Mouse (Mus musculus) erythroid progenitor cell, adult 5-6 weeks (primary cell): ENCODE results near the gene Blm. TPM values are rescaled to one million over a fixed set of nuclear protein-coding genes. Genes with fewer than 3 reads are reported as not detected.

ENCODE experiments used
- ATAC-seq: replicated peaks from 2 replicates; pipeline ENCODE4 v1.8.0; 2016; ENCODE audit warnings: moderate number of reproducible peaks, mild to moderate bottlenecking, moderate TSS enrichment, inconsistent platforms; ENCODE audit not compliant: poor library complexity, low FRiP score, severe bottlenecking
- total RNA-seq, 2 experiments: library from RNA; stranded (forward) in 1 of 2; stranded (reverse) in 1 of 2; fragments of 150-400 nt in 1 of 2; fragments of 186-747, 209-891 nt in 1 of 2; gene quantifications; 2 replicates each; pipeline versions ENCODE4 v1.2.3 to v1.2.4; 2015 to 2017; ENCODE audit warnings: low replicate concordance in 2 of 2

Blm gene
- total RNA-seq, 2 experiments from 2014 or later: 224 to 327 TPM

DNA sequence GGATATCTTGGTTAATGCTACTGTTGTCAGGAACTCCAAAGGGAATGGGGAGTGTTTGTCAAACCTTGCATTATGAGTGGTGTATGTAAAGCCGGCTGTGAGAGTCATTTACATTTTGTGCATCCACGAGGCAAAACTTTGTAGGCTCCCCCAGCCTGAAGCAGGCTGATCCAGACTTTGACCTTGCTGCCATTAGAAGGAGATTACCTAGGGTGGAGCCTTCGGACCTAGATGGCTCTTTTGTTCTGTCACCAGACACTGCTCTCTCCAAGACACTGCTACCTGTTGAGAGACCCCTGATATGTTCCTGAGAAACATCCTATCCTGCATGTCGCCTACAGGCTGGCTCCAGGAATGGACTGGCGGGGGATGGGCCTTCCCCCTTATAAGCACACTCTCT is 4.7 kb upstream of the Blm start:
- no peak for ATAC-seq

DNA sequence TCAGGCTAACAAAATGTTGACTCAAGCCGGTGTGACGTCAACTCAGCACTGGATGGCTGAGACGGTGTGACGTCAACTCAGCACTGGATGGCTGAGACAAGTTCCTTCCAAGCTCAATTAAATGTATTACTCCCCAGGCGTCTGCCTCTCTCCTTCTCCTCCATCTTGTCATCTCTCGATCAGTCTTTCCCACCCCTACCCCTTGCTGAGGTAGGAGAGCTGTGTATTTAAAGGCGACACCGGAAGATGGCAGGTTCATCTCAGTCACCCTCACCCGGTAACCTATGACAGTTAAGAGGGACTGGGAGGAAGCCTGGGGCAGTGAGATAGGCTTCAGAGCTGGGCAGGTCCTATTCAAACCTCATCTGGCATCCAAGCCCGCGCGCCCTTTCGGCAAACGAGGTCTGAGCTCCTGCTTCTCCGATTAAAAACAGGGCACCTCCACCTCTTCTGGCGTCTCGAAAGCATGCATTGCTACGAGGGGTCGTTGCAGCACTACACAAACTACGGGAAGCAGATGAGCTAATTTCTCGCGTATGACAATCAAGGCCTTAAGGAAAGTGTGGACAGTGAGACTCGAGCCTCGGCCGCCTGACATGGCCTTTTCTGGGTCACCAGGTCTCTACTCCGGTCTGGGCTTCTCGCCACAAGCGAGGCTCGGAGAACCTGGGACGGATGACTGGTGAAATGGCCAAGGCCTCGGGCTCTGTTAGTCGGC is 469 bp downstream of the Blm start:
- peak; percentile 80 for ATAC-seq

DNA sequence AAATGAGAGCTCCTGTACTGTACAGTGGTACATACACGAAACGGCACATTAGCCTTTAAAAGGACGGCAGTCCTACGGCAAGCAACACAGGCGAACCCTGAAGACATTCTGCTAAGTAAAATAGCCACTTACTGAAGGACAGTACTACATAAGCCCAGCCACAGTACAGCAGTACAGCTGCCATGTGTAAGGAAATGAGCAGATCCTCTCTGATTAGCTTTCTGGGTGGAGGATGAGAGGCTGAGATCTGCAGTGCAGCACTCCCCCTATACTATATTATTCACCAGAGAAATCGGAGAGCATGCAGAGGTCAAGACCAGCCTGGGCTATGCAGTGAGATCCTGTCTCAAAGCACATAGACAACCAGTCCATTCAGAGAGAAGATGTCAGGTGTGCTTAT is 3.8 kb downstream of the Blm start:
- no peak for ATAC-seq

DNA sequence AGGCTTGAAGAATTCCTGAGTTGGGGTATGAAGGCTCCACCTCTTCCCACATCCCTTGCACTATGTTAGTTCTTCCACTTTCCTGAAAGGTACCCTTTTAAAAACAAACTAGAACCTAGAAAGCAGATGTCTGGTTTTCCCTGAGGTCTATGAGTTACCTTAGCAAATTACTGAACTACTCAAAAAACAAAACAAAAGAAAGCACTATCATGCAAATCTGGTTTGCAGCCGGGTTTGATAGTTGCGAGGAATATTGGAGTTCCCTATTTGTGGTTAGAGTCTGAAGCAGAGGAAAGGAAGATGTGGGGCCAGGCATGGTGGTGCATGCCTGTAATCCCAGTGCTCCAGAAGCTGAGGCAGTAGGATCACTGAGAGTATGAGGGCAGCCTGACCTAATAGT is 4.3 kb downstream of the Blm start:
- no peak for ATAC-seq

DNA sequence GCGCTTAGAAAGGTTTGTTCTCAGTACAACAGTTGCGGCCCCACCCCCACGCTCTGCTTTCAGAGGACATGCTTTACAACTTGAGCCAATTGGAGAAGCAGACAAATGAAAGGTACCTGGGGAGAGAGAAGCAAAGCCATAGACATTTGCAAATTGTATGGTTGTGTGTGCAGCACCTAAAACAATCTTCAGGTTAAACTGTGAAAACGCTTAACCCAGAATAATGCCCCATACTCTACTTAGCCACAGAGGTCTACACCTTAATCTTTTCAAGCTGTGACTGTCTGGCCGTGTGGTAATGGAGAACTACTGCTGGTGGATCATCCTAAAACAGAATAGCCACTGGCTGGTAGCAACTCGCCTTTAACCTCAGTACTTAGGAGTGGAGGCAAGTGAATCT is 8.2 kb downstream of the Blm start:
- no peak for ATAC-seq

DNA sequence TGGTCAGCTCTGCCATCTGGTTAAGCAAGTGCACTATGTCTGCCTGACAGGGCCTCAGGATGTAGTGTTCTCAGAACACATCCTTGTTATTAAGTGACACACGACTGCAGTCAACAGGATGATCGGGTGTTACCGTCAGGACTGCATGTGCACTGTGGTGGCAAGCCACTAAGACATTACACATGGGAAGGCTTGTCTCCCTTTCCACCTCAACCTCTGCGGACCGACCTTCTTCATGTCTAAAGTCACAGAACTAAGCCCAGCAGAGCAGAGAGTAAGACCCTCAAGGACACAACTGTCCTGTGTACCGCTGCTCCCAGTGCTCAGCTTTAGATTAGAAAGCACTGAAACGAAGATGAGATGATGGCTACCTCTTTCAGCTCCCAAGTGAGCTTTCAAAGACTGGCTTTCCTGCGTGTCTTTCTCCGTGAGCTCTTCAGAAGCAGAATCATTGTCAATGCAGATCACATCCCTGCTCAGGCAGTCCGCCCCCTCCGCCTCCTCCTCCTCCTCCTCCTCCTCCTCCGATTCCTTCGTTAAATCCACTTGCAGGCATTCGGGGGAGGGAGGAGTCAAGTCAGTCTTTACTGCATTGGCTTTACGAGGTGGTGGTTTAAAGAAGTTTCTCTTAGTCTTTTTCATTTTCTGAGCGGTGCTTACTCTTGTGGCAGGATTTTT is 22.4 kb downstream of the Blm start:
- ATAC-seq: 0 out of 2 replicates have a peak, but pooled peaks have one; percentile 35

DNA sequence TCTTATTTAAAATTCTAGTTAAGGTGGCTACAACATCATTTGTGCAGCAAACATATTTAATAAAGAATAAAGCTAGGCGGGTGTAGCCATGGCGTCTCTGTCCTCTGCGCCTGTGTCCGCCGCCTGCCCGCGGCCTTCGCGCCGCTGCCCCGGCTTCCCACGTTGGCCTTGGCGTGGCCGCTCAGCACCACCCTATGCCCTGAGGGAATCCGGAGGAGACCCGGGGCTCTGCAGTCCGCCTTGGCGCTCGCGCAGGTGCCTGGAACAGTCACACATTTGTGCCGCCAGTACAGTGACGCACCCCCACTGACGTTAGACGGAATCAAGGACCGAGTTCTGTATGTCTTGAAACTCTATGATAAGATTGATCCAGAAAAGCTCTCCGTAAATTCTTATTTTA is 27.2 kb downstream of the Blm start:
- ATAC-seq: 0 out of 2 replicates have a peak, but pooled peaks have one; percentile 54

DNA sequence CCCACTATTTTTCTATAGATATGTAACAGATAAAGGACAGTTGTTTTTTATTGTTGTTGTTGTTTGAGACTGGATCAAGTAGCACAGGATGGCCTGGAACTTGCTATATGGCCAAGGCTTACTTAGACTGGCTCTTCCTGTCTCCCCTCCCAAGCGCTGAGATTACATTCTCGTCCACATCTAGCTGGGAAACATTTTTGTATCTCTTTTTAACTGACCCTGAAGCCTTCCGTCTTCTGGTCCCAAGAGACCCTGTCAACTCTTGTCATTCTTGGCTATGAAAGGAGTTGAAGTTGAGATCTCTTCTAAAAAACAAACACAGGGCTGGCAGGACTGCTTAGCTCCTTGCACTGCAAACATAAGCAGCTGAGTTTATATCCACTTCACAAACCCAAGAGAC is 28.9 kb downstream of the Blm start:
- no peak for ATAC-seq

DNA sequence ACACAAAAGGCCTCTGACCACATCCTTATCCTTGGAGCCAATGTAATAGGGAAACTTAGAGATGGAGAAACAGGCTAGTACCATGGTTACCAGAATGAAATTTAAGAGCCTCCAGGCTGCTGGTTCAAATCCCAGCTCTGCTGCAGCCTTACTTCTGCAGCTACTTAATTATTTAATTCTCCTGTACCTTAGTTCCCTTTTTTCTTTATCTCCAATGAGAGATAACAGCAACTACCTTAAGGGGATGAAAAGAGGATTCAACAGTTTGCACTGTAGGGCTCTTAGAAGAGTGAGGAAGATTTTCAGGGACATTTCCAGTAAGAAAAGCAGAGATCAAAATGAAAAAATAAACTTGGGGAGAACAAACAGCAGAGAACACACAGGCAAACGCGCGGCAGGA is 30.0 kb downstream of the Blm start:
- no peak for ATAC-seq

DNA sequence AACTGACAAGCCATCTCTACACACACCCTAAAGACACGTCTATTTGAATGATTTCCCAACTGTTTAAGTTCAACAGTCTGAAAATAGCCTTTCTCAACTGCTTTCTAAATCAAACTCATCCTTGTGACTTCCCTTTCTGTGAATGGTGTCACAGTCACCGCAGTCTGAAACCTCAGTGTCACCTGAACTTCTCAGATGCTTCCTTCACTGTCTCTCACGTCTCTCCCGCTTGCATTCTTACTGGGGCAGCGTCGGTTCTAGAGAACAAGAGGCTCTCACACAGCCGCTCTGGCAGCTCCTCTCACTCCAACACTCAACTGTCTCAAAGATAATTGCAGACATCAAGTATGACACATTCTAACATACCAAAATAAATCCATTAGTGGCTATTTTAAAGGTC is 33.9 kb downstream of the Blm start:
- ATAC-seq: no peak

DNA sequence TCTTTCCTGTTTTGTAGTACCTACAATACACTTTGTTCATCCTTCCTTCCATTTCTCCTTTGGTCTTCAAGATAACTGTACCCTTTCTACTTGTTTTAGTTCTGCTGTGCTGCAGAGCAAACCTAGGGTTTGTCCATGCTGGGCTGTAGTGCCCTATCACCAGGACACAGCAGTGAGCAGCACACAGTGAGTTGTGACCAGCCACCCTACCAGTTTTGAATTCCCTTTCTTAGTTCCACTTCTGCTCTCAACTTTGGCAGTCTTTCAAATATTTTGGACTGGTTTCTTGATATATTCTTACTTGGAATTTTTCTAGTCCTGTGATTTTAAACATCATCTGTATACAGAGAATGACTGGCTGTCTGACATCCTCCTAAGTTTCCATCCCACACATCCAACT is 34.8 kb downstream of the Blm start:
- 0 out of 2 replicates have a peak, but pooled peaks have one; percentile 13 for ATAC-seq

DNA sequence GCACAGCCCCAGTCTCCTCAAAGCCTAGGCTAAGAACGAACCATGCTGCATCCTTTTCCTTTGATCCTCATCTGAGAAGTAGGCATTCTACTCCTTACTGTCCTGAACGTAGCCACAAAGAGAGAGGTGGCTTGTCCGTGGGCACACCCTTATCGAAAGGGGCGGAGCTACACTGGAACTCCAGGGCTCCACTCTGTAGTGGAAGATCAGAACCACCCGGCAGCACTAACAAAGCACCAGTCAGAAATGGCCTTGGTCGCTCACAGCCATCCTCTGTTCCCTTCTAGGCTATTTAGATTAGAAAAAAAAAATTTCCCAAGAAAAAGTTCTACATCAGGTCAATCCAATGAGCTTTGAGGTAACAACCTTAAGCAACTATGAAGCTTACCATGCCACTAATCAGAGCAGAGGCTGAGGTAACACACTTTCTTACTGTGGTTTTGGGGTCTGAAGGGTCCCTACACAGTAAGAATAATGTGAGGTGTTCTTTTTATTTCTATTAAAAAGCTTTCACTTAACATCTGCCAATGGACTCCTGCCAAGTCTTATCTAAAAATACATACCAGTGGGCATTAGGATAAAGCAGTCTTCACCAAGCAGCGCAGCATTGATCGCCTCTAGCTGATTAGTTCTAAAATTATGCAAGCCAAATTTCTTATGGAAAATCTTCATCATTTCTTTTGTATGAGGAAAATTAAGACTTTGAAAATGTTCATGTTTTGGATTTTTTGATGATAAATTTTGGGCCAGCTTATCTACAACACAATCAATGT is 35.5 kb downstream of the Blm start:
- ATAC-seq: peak; percentile 96

DNA sequence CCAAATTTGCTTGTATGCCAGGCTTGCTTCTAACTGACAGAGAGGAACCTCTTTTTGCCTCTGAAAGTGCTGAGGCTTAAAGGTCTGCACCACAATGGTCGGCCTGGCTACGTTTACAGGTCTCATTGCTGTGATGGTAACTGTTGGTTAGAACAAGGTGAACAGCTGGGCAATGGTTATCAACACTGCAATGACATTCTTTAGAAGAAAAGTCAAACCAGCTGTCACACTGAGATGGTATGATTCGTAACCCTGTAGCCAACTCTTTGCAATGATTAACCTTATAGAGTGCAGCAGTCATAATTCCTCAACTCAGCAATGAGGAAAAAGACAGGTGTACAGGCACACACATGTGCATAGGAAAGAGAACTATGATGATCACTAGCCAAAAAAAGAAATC is 38.3 kb downstream of the Blm start:
- ATAC-seq: no peak

DNA sequence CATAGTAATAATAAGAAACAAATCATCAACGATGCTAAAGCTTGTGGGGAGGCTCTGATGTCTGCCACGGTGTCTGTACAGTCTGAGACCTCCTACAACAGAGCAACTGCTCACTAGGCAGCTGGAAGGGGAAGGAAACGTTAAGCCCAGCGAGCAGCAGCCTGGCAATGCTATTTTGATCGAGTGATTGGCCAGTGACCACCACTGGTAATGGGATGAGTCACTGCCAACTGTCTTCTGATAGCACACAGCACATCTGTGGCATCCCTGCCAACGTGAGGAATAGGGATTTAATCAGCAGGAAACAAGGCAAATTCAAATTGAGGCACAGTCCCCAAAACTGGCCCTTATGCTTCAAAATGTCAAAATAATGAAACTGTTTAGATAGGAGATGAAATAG is 39.7 kb downstream of the Blm start:
- no peak for ATAC-seq

DNA sequence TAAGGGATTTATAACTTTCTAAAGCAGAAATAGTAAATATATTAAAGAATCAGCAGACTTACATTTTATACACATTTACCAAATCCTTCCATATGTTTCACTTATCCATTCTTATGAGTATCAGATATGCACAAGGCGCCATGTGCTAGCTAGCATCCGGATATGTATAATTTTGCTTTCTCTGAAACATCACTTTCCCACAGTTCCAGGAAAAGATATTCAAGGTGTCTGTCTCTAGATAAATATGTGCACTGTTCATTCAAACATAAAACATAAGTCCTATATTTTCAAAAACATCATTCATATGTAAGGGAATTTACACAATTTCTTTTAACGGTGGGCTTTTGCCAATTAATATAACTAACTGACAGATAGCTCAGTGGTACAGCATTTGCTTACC is 42.9 kb downstream of the Blm start:
- no peak for ATAC-seq

DNA sequence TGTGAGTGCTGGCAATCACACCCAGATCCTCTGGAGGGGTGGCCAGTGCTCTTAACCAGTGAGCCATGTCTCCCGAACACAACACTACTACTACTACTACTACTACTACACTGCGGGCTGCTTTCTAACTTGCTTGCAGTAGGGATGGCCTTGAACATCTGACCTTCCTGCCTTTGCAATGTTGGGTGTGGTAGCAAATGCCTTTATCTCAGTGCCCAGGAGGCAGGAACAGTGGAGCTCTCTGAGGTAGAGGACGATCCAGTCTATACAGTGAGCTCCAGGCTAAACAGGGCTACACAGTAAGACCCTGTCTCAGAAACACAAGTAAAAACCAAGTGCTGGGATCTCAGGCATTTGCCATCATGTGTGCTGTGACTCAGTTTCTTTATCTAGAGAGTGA is 43.8 kb downstream of the Blm start:
- ATAC-seq: peak; percentile 95

DNA sequence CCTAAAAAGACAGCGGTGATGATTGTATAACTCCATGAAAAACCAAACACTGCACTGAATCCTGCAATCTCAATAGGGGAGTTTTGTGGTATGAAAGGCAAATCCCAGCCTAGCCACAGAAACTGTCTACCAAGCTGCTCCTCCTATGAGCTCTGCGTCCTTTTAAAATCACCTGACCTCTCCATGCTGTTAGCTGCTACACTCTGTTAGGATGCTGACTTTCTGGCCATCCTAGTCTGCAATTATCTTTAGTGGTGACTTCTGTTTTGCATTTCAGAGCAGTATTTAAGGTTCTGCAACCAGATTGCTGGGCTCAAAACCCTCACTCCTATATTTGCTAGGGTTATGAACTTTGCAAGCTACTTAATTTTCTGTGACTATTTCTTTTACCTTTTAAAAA is 44.6 kb downstream of the Blm start:
- no peak for ATAC-seq

DNA sequence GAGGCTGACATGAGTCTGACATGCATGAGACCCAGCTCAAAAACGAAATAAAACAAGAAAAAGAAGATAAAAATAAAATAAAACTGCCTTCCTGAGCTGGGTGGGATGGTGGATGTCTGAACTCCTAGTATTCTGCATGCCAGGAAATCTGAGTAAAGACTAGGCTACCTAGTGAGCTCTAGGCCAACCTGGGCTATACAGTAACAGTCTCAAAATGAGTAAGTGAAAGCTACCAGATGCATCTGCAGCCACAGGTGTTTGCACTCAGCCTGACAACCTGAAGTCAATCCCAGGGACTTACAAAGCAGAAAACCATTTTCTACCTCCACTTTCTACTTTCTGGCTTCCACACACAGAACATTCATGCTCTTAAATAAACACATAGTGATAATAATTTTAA is 45.5 kb downstream of the Blm start:
- ATAC-seq: no peak

DNA sequence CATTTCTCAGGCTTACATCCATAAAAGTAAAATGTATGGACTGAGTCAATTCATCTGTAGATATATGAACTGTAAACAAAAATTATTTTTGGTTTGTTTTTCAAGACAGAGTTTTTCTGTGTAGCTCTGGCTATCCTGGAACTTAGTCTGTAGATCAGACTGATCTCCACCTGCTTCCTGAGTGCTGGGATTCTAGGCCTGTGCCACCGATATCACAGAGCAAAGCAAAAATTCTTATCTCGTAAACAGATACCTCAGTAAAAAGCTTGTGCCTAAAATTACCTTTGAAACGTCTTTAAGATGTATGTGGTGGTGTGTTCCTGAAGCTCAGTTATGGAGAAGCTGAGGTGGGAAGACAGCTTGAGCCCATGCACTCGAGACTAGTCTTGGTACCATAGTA is 47.7 kb downstream of the Blm start:
- ATAC-seq: no peak

DNA sequence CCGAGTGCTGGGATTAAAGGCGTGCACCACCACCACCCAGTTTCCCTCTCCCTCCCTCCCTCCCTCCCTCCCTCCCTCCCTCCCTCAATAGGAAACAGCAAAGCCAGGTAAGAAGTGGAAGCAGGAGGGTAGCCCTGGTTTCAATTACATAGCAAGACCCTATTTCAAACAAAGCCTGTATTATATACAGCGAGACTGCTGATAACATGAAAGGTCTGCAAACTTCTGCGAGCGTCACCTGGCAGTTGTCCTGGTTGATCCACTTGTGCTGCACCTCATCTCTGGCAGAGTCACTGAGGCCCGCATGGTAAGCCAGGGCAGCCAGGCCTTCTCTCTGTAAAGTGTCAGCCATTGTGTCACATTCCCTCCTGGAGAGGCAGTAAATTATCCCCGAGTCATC is 54.8 kb downstream of the Blm start:
- no peak for ATAC-seq

DNA sequence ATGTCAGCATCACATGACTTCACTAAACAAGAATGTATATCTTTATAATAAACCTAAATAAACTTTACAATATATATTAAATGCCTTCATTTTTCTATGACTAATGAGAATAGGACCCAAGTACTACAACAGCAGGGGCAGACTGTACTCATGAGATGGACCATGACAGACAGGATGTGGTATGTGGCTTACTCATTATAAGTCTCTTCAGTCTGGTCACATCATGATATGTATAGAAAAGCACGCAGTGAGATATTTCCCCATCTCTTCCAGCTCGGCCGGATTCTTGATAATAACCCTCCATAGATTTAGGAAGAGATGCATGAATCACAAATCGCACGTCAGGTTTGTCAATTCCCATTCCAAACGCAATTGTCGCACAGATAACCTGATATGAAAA is 61.1 kb downstream of the Blm start:
- no peak for ATAC-seq
